Mouse (Mus musculus) embryonic facial prominence, embryonic 11.5 days (tissue): ENCODE data around the gene Grwd1. TPM values are rescaled to one million over a fixed set of nuclear protein-coding genes. Genes with fewer than 3 reads are reported as not detected.

Source experiments
- ATAC-seq: fragments of 200-750 bp; cut with Nextera tagmentation; replicated peaks from 2 replicates; pipeline ENCODE4 v1.8.0; 2017; ENCODE audit warnings: low read depth; ENCODE audit not compliant: insufficient number of reproducible peaks, low FRiP score, low TSS enrichment
- DNase-seq: peaks from one replicate; pipeline ENCODE4 v3.0.0-alpha.2; 2015; ENCODE audit warnings: low spot score
- H3K27ac ChIP-seq: fragments of 300-500 bp; sonication (generic); replicated peaks from 2 replicates; pipeline ENCODE4 v1.5.1; 2014; ENCODE audit warnings: mild to moderate bottlenecking, low read depth, low read length, control low read depth
- H3K27me3 ChIP-seq: fragments of 300-500 bp; sonication (generic); 2 replicates; pipeline ENCODE4 v1.6.1; 2014; ENCODE audit warnings: mild to moderate bottlenecking, low read length, moderate library complexity, mixed read lengths; ENCODE audit not compliant: control insufficient read depth, insufficient read depth
- H3K36me3 ChIP-seq: fragments of 300-500 bp; sonication (generic); replicated peaks from 2 replicates; pipeline ENCODE4 v1.6.1; 2014; ENCODE audit warnings: low read depth, mild to moderate bottlenecking, low read length, moderate library complexity, mixed read lengths; ENCODE audit not compliant: control insufficient read depth, insufficient read depth
- H3K4me1 ChIP-seq: fragments of 300-500 bp; sonication (generic); 2 replicates; pipeline ENCODE4 v1.6.1; 2014; ENCODE audit warnings: low read length, mixed read lengths; ENCODE audit not compliant: control insufficient read depth, insufficient read depth
- H3K4me2 ChIP-seq: fragments of 300-500 bp; sonication (generic); 2 replicates; pipeline ENCODE4 v1.6.1; 2014; ENCODE audit warnings: low read depth, mild to moderate bottlenecking, control low read depth, low read length, moderate library complexity
- H3K4me3 ChIP-seq: fragments of 300-500 bp; sonication (generic); 2 replicates; pipeline ENCODE4 v1.5.1; 2014; ENCODE audit warnings: low read depth, low read length, control low read depth
- H3K9ac ChIP-seq: fragments of 300-500 bp; sonication (generic); replicated peaks from 2 replicates; pipeline ENCODE4 v1.6.1; 2014; ENCODE audit warnings: mild to moderate bottlenecking, control low read depth, low read length
- H3K9me3 ChIP-seq: fragments of 300-500 bp; sonication (generic); replicated peaks from 2 replicates; pipeline ENCODE4 v1.6.1; 2016; ENCODE audit warnings: mild to moderate bottlenecking, low read length, inconsistent platforms, mixed read lengths; ENCODE audit not compliant: control insufficient read depth
- WGBS: fragments of 180-500 bp; shearing (Covaris S2); extraction: QIAGEN DNeasy Blood & Tissue Kit; methylation state at CpG from one replicate; pipeline ENCODE4 v1.1.7; 2014; 5-methylcytosine and 5-hydroxymethylcytosine counted together
- polyA plus RNA-seq: library from polyadenylated mRNA; unstranded; fragments of >200 nt; fragmentation: Nextera tagmentation; extraction: Ambion mirVana; gene quantifications from 2 replicates; pipeline ENCODE4 v1.2.1, GENCODE M21; 2014

Grwd1 gene
- polyA plus RNA-seq, 1 experiment from 2014 or later, result 78.6 TPM

DNA sequence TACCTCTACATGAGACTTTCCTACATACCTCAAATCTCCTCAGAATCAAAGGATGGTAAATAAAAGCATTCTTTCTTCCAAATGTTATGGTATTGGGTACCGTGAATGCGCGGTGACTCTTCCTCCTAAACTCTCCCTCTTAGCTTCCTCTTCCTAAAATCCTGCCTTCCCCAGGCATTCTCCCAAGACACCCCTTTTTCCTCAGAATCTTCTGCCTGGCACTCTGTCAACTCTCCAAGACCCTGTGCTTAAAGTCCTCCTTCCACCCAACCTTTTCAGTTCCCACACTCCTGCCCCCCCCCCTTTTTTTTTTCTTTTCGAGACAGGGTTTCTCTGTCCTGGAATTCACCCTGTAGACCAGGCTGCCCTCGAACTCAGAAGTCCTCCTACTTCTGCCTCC lies 15.9 kb downstream of the Grwd1 start:
- Histone ChIP-seq H3K27ac (no peak overlapping the region), H3K9me3 (no peaks in the 10 kb centered on the region), H3K27me3 (no peaks in the 10 kb centered on the region), H3K36me3 (peaks cover 16% of the 10 kb centered on the region), H3K4me3 (peak overlapping the region; percentile 23), H3K4me2 (peak overlapping the region; percentile 39), H3K9ac (no peak overlapping the region), H3K4me1 (peaks cover 2% of the 10 kb centered on the region; the same call in 1 of the 2 replicates)
- 3% methylated on average over 5 of the region's 5 CpGs for WGBS
- ATAC-seq, result no peak
- no peak for DNase-seq

DNA sequence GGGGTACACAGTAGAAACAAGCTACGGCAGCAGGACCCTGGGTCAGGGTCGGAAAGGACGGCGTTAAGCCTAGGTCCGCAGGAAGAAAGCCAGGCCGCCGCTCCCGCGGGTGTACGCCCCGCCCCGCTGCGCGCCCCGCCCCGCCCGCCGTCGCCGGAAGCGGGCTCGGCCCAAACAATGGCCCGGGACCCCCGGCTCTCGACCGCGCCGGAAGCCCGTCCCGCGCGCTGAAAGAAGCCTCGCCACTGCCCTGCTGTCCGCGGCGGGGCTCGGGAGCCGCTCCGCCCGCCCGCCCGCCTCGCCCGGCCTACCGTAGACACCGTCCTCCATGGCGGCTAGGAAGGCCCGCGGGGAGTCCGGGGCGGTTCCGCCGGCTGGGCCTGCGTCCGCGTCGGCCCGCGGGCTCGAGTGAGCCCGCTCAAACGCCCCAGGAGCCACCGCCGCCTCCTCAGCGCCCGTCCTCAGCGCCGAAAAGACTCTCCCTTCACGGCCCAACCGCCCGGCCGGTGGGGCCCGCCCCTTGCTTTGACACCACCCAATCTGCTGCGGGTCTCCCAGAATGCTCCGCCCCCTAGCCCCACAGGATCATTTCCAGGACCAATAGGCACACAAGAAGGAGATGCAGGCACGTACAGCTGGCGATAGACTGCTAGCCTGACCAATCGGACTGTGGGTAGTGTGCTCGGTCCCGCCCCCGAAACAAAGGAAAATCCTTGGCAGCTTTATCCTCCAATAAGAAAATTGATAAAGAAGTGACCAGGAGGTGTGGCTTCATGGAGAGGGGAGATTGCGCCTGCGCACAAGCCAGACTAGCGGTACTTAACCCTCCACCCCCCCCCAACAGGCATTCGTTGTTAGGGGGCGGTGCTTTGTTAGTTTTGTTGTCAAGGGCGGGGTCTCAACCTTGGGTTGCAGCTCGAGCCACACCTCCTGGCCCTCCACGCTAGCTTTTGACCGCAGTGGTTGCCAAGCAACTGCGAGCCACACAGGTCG lies 16.7 kb downstream of the Grwd1 start, which contains the start of gene Cyth2:
Cyth2 (minus strand) TSS at position 795 of the 993 bp plus-strand sequence.
- WGBS, result 1% methylated on average over 86 of the region's 92 CpGs
- H3K27ac ChIP-seq, result peak within 1 kb of the TSS; percentile 100
- H3K9ac ChIP-seq, result peak within 1 kb of the TSS; percentile 100
- peaks cover 21% of the 10 kb centered on the region for H3K36me3 ChIP-seq
- ATAC-seq (peak; percentile 97), DNase-seq (peak; percentile 100)
- H3K4me3 ChIP-seq, result peak within 1 kb of the TSS; percentile 93
- no peaks in the 10 kb centered on the region for H3K27me3 ChIP-seq
- peak within 1 kb of the TSS; percentile 68 for H3K4me2 ChIP-seq
- peaks cover 2% of the 10 kb centered on the region; the same call in 1 of the 2 replicates for H3K4me1 ChIP-seq
- H3K9me3 ChIP-seq, result no peaks in the 10 kb centered on the region

DNA sequence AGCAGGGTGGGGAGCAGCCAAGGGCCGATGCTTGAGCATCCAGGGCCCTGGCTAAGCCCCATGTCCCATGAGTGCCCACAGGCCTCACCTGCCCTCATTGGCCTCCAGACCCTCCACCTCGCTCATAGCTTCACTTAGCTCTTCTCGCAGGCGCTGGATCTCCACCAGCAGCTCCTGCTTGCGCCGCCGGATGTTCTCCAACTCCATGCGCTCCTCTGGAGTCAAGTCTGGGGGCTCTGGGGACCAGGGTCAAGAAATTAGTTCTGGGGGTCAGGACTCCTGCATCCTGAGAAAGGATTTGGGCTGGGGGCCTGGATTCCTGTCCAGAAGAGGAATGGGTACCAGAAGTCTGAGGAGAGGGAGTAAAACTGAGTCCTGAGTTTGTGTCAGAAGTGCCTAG lies 17.8 kb downstream of the Grwd1 start:
- peak overlapping the region; percentile 93 for H3K4me3 ChIP-seq
- peak overlapping the region; percentile 100 for H3K9ac ChIP-seq
- H3K27me3 ChIP-seq, result no peaks in the 10 kb centered on the region
- DNase-seq (no peak), ATAC-seq (no peak)
- no peaks in the 10 kb centered on the region for H3K9me3 ChIP-seq
- no peak overlapping the region; the same call in 1 of the 2 replicates for H3K27ac ChIP-seq
- peaks cover 25% of the 10 kb centered on the region for H3K36me3 ChIP-seq
- peaks cover 2% of the 10 kb centered on the region; the same call in 1 of the 2 replicates for H3K4me1 ChIP-seq
- 86% methylated on average over 8 of the region's 8 CpGs for WGBS
- H3K4me2 ChIP-seq, result peak overlapping the region; percentile 68

DNA sequence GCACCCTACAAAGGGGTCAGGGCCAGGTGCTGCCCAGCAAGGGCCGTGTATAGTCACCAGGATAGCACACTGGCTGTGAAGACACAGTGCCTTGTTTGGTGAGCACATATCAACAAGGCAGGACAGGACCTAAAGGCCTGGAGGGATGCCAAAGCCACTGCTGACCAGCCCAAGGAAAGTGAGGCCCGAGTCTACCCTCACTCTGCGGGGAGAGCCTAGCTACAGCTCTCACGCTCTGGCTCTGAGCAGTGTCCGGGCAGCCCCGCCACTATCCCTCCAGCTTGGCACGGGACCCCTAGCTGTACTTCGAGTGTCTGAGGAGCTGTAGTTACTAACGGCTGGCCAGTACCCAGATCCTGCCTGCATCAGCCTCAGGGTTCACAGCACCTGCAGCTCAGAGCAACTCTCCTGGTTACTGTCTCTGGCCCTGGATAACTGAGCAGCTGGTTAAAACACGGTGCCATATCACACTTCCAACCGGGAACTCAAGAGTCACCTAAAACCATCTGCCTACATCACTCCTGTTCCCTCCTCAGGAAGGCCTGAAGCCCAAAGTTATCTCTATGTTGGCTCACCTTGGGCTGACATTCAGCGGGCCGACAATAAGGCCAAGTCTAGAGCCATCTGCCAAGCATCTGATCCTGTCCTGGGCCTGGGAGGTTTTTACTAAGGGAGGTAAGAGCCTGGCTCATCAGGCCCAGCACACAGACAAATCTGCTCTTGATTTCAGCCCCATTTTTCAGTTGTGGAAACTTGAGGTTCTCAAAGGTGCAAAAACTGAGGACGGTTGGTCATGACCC lies 21.3 kb downstream of the Grwd1 start:
- Histone ChIP-seq H3K27ac (no peak overlapping the region), H3K4me3 (no peak overlapping the region), H3K4me1 (peaks cover 2% of the 10 kb centered on the region; the same call in 1 of the 2 replicates), H3K27me3 (no peaks in the 10 kb centered on the region), H3K9ac (no peak overlapping the region), H3K36me3 (peaks cover 27% of the 10 kb centered on the region), H3K4me2 (no peak overlapping the region), H3K9me3 (no peaks in the 10 kb centered on the region)
- 89% methylated on average over 14 of the region's 14 CpGs for WGBS
- DNase-seq, result no peak
- ATAC-seq, result no peak

DNA sequence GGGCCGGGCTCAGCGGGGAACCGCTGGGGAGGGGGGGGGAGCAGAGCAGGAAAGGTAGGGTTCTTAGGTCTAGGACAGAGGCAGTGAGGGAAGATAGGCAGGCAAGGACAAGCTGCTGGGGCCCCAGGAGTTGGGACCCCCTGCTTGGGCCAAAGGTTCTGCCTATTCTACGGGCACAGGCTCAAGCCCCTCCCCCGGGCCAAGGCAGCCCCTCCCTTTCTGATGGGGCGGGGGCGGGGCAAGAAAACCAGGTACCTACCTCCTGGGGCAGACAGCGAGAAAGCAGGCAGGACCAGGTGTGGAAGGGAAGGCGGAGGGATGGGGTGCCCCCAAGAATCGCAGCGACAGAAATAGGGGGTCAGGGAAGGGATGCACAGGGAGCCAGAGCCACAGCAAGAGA lies 22.3 kb downstream of the Grwd1 start:
- Histone ChIP-seq H3K4me3 (no peak overlapping the region), H3K27ac (no peak overlapping the region), H3K4me1 (peaks cover 2% of the 10 kb centered on the region; the same call in 1 of the 2 replicates), H3K27me3 (no peaks in the 10 kb centered on the region), H3K9me3 (no peaks in the 10 kb centered on the region), H3K4me2 (no peak overlapping the region), H3K9ac (no peak overlapping the region), H3K36me3 (peaks cover 27% of the 10 kb centered on the region)
- ATAC-seq (no peak), DNase-seq (no peak)
- 53% methylated on average over 11 of the region's 11 CpGs for WGBS

DNA sequence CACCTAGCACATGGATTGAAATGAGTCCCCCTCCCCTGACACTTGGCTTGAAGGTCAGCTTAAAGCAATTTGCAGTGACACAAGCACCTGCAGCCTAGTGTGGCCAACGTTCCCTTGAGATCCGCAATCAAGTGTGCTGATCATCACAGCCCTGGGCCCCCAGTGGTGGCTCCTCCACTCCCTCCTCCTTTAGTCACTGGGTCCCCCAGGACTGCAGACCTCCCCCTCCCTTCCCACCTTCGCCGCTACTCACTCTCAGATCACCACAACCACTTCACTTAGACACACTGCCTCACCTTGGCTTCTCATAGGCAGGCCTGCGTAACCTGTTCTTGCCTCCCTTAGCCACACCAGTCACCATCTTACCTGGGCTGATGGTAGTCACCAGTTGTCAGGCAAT lies 24.8 kb downstream of the Grwd1 start:
- DNase-seq (no peak), ATAC-seq (no peak)
- no peak overlapping the region for H3K27ac ChIP-seq
- peaks cover 22% of the 10 kb centered on the region for H3K36me3 ChIP-seq
- no peak overlapping the region for H3K9ac ChIP-seq
- H3K4me3 ChIP-seq, result no peak overlapping the region
- 54% methylated on average over 5 of the region's 5 CpGs for WGBS
- no peaks in the 10 kb centered on the region for H3K27me3 ChIP-seq
- H3K9me3 ChIP-seq, result no peaks in the 10 kb centered on the region
- H3K4me2 ChIP-seq, result no peak overlapping the region
- H3K4me1 ChIP-seq, result no peaks in the 10 kb centered on the region

DNA sequence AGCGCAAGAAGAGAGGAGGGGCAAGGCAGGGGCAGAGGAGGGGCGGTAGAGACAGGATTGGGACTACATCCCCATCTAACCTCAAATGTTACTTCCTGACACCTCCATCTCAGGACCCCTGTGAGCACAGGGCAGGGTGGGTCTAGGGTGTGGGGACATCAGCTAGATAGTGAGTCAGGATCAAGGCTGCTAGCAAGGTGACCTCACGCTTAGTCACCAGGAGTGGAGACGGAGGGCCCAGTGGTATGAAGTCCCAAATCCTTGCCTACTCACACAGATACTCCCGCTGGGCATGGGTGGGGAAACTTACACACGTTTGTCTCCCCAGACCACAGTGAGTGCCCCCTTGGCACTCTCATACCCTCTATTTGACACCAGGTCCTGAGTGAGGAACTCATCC lies 28.2 kb downstream of the Grwd1 start:
- Histone ChIP-seq H3K9me3 (no peaks in the 10 kb centered on the region), H3K9ac (no peak overlapping the region), H3K4me2 (no peak overlapping the region), H3K4me1 (peaks cover 8% of the 10 kb centered on the region), H3K36me3 (peaks cover 3% of the 10 kb centered on the region; the same call in 1 of the 2 replicates), H3K27me3 (peaks cover 3% of the 10 kb centered on the region), H3K4me3 (no peak overlapping the region), H3K27ac (no peak overlapping the region)
- DNase-seq, result no peak
- no peak for ATAC-seq
- WGBS, result 88% methylated on average over 6 of the region's 6 CpGs
